Mouse (Mus musculus) liver, embryonic 14.5 days (tissue): Measurements from ENCODE around the gene Plekho2. TPM values are rescaled to one million over a fixed set of nuclear protein-coding genes. Genes with fewer than 3 reads are reported as not detected.
A peak's percentile ranks its signal among the peaks of the same experiment; 100 is the strongest.

Experiments
- ATAC-seq: fragments of 200-750 bp; cut with Nextera tagmentation; 2 replicates; pipeline ENCODE4 v1.8.0; 2017; ENCODE audit warnings: moderate number of reproducible peaks, mild to moderate bottlenecking, moderate library complexity; ENCODE audit not compliant: insufficient read depth
- DNase-seq, 3 experiments: peaks; one replicate each; pipeline ENCODE4 v3.0.0-alpha.2; 2012 to 2013; ENCODE audit warnings: low read depth in 3 of 3, low spot score in 3 of 3
- H3K27ac ChIP-seq: fragments of 300-500 bp; sonication (generic); 2 replicates; pipeline ENCODE4 v1.5.1; 2014; ENCODE audit warnings: moderate library complexity, mild to moderate bottlenecking, control low read depth, inconsistent platforms
- H3K27me3 ChIP-seq: fragments of 300-500 bp; sonication (generic); 2 replicates; pipeline ENCODE4 v1.6.1; 2014; ENCODE audit warnings: mild to moderate bottlenecking, low read length, moderate library complexity; ENCODE audit not compliant: control insufficient read depth, insufficient read depth
- H3K36me3 ChIP-seq: fragments of 300-500 bp; sonication (generic); replicated peaks from 2 replicates; pipeline ENCODE4 v1.6.1; 2014; ENCODE audit warnings: low read depth; ENCODE audit not compliant: control insufficient read depth, insufficient read depth
- H3K4me1 ChIP-seq, 2 experiments: fragments of 200-500 bp in 1 of 2; fragments of 300-500 bp in 1 of 2; sonication (generic) in 1 of 2; replicated peaks; 2 replicates each; pipeline ENCODE4 v1.6.1; 2012 to 2014; ENCODE audit warnings: antibody characterized with exemption in 1 of 2, inconsistent platforms in 1 of 2, low read length in 1 of 2; ENCODE audit not compliant: control insufficient read depth in 2 of 2, insufficient read depth in 2 of 2
- H3K4me2 ChIP-seq: fragments of 300-500 bp; sonication (generic); 2 replicates; pipeline ENCODE4 v1.6.1; 2014; ENCODE audit warnings: low read depth, mild to moderate bottlenecking, control low read depth, moderate library complexity
- H3K4me3 ChIP-seq, 2 experiments: fragments of 200-500 bp in 1 of 2; fragments of 300-500 bp in 1 of 2; sonication (generic) in 1 of 2; 2 replicates each; pipeline ENCODE4 v1.5.1; 2012 to 2014; ENCODE audit warnings: low read depth in 2 of 2, low read length in 2 of 2, mild to moderate bottlenecking in 2 of 2, control low read depth in 1 of 2, inconsistent platforms in 1 of 2, moderate library complexity in 1 of 2; ENCODE audit not compliant: insufficient read depth in 1 of 2
- H3K9ac ChIP-seq: fragments of 300-500 bp; sonication (generic); replicated peaks from 2 replicates; pipeline ENCODE4 v1.6.1; 2014; ENCODE audit warnings: mild to moderate bottlenecking, control low read depth, moderate library complexity
- H3K9me3 ChIP-seq: fragments of 300-500 bp; sonication (generic); 2 replicates; pipeline ENCODE4 v1.6.1; 2016; ENCODE audit warnings: low read length, mixed read lengths; ENCODE audit not compliant: control insufficient read depth
- CTCF ChIP-seq: IDR thresholded peaks from 2 replicates; pipeline ENCODE4 v1.5.1; 2016; ENCODE audit warnings: antibody characterized with exemption, low read depth, control low read depth
- EP300 ChIP-seq: IDR thresholded peaks from 2 replicates; pipeline ENCODE4 v1.6.1; 2016; ENCODE audit warnings: antibody characterized with exemption, low read depth
- WGBS: fragments of 180-500 bp; shearing (Covaris S2); extraction: QIAGEN DNeasy Blood & Tissue Kit; methylation state at CpG from one replicate; pipeline ENCODE4 v1.1.7; 2014; ENCODE audit not compliant: insufficient replicate concordance; 5-methylcytosine and 5-hydroxymethylcytosine counted together
- polyA plus RNA-seq, 2 experiments: library from polyadenylated mRNA; depleted of rRNA in 1 of 2; stranded (reverse) in 1 of 2; unstranded in 1 of 2; fragments of >200 nt; fragmentation: Nextera tagmentation in 1 of 2; extraction: Ambion mirVana in 1 of 2; gene quantifications; 2 replicates each; pipeline versions ENCODE4 v1.2.1 to v1.2.3; 2012 to 2014

Plekho2 gene
- polyA plus RNA-seq, 2 experiments: 15.7 to 21.5 TPM

DNA sequence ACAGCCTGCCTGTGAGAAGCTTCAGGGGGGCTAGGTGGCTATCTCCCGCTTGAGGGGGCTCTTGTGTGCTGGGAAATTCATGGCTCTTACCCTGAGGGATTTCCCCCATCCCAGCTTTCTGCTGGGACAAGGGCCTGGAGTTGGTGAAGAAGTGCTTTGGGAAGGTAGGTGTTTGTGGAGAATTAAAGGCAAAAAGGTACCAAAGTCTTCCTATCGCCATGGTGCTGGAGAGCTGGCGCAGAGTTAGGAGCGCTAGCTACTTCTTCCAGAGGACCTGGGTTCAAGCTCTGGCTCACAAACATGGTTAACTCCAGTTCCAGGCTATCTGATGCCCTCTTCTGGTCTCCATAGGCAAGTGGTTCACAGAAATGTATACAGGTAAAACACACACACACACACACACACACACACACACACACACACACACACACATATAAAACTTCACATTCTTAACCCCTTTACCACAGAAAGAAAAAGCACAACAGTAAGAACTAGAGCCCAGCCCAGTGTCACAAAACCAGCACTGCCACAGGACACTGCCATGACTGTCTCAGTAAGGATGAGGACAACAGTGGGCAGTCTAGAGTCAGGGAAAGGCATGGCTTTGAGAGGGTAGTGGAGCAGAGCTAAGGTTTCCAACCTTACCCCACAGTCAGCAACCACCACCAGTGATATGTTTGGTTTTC, 2.2 kb downstream of the Plekho2 start:
- Histone ChIP-seq H3K9me3 (no peaks in the 10 kb centered on the region), H3K4me2 (peak overlapping the region; percentile 97), H3K9ac (peak overlapping the region; percentile 74), H3K4me3 (peak overlapping the region; percentile 67 to 86), H3K36me3 (peaks cover 23% of the 10 kb centered on the region), H3K27ac (peak overlapping the region; percentile 69), H3K27me3 (no peaks in the 10 kb centered on the region), H3K4me1 (peaks cover 42 to 48% of the 10 kb centered on the region in 2 experiments)
- TF ChIP-seq CTCF: peak; percentile 64
- no peak for TF ChIP-seq EP300
- ATAC-seq (no peak), DNase-seq (no peak)
- 78% methylated on average over 4 of the region's 4 CpGs for WGBS

DNA sequence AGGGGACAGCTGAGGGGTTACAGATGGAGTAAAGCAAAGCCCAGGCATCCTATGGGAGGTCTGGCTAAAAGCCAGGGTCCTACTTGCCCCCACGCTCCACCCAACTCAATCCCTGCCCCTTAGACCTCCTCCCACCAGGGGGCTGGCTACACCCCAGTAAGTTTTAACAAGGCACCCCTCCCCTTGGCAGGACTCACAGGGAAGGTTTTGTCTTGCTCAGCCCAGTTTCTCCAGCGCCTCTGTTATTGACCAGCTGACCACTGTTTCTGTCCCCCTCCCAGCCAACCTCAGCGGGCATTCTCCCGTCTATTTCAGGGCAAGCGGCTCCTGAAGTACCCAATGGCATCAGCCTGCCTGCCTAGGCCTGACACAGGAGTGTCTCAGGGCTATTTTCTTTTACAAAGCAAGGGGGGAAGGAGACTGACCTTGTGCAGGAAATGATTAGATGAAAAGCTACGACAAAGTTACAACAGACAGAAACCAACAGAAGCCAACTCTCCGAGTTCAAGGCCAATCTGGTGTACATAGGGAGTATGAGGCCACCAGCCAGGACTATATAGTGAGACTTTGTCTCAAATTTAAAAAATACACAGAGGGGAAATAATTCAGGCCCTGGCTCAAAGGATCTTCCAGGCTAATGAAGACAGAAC, 2.9 kb downstream of the Plekho2 start:
- H3K9ac ChIP-seq: peak overlapping the region; percentile 74
- no peaks in the 10 kb centered on the region for H3K9me3 ChIP-seq
- no peak for ATAC-seq
- 40% methylated on average over 7 of the region's 7 CpGs for WGBS
- no peak for TF ChIP-seq EP300
- peak; percentile 1; the same call in 1 of the 2 replicates for TF ChIP-seq CTCF
- H3K27me3 ChIP-seq: no peaks in the 10 kb centered on the region
- H3K4me3 ChIP-seq: peak overlapping the region; percentile 67 to 86
- H3K4me2 ChIP-seq: peak overlapping the region; percentile 97
- peaks cover 41 to 48% of the 10 kb centered on the region in 2 experiments for H3K4me1 ChIP-seq
- no peak for DNase-seq
- H3K36me3 ChIP-seq: peaks cover 30% of the 10 kb centered on the region
- peak overlapping the region; percentile 69 for H3K27ac ChIP-seq

DNA sequence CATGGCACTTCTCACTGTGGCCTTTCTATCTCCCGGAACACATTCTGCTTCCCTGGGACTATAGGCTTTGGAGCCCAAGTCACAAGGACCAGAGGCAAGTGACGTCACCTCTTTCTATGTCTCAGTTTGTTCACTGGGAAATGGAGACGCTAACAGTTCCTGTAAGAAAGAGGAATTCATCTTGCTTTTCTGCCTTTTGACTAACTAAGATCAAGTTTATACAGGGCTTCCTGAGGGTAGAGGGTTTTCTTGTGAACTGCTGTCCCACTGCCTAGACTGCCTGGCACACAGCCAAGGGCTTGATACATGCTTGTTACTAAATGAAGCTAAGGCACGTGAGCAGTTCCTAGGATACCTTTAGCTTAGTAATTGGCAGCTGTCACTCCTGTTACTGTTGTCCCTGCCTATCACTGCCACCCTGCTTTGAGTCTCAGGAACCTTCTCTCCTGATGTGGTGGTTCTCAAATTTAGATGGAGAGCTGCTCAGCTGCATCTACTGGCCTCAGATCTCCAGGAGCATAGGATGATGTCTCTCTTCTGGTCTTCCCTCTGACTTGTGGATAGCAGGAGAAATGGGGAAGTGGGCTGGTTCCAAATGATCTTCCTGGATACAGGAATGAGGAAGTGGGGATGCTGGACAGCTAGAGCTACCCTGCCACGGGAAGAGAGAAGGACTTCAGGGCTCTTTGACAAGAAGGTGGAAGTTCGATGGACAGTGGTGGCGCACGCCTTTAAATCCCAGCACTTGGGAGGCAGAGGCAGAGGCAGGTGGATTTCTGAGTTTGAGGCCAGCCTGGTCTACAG, 4.2 kb downstream of the Plekho2 start:
- Histone ChIP-seq H3K4me3 (peak overlapping the region; percentile 43 to 67), H3K4me1 (peaks cover 38 to 42% of the 10 kb centered on the region in 2 experiments), H3K27me3 (no peaks in the 10 kb centered on the region), H3K9me3 (no peaks in the 10 kb centered on the region), H3K27ac (peak overlapping the region; percentile 69), H3K4me2 (peak overlapping the region; percentile 97), H3K36me3 (peaks cover 38% of the 10 kb centered on the region), H3K9ac (peak overlapping the region; percentile 74)
- ATAC-seq: no peak
- WGBS: 36% methylated on average over 8 of the region's 8 CpGs
- peak in 1 of 3 experiments; percentile 71 for DNase-seq
- TF ChIP-seq CTCF (no peak), EP300 (no peak; the same call in 1 of the 2 replicates)

DNA sequence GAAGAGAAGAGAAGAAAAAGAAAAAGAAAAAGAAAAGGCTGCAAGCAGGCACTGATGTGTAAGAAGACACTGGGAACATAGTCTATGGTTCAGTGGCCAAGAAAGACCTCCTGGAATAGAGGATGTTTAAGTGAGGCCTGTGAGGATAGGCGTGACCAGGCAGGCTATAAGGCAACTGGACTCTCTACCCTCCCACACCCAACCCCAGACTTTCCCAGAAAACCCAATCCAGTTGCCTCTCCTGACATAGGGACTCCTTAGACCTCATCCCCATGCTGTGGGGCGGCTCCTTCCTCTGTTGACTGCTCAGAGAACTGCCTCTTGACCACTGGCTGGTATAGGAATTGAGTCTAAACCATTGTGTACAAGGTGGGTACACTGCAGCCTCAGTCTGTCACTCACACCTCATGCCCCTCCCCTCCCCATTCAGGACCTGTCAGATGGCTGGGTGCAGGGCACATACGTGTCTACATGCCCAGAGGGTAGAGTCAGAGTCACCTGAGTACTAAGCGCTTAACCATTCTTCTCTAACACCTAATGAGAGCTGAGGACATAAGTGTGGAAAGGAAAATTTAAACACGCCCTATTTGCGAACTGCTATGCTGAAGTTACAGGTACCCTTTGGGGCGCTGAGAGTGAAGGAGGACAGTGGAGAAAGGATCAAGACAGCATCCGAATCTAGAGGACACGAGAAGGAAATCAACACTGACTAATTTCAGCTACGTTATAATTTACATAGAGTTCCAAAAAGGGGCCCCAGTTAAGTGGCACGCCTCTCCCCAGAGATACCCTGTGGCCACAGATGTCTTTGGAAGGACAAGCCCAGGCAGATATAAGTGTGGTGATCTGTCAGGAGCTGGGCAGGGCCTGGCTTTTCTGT, 5.1 kb downstream of the Plekho2 start:
- Histone ChIP-seq H3K4me3 (peak overlapping the region; percentile 43 to 67), H3K4me2 (peak overlapping the region; percentile 97), H3K27ac (peak overlapping the region; percentile 69), H3K27me3 (no peaks in the 10 kb centered on the region), H3K9me3 (no peaks in the 10 kb centered on the region), H3K9ac (peak overlapping the region; percentile 74), H3K36me3 (peaks cover 42% of the 10 kb centered on the region), H3K4me1 (peaks cover 36 to 42% of the 10 kb centered on the region in 2 experiments)
- ATAC-seq (peak; percentile 69), DNase-seq (peak in 1 of 3 experiments; percentile 73)
- WGBS: 42% methylated on average over 11 of the region's 11 CpGs
- TF ChIP-seq EP300 (peak; percentile 42), CTCF (no peak)
